Mouse (Mus musculus) E14TG2a.4 (cell line): ENCODE measurements at regions not wholly inside any gene's neighbourhood (a gene's known extent, or its start where the extent isn't known, plus 50 kb on each side); places are given as distances from the start of the nearest gene placed in this dataset.

ENCODE experiments used
- H3K27me3 ChIP-seq: 2 replicates; pipeline ENCODE4 v1.6.1; 2014; ENCODE audit warnings: low read length, control low read depth; ENCODE audit not compliant: insufficient read depth
- H3K36me3 ChIP-seq: 2 replicates; pipeline ENCODE4 v1.6.1; 2014; ENCODE audit warnings: low read length, control low read depth; ENCODE audit not compliant: insufficient read depth
- H3K4me1 ChIP-seq: replicated peaks from 2 replicates; pipeline ENCODE4 v1.6.1; 2014; ENCODE audit warnings: low read depth, low read length, control low read depth
- H3K4me3 ChIP-seq: replicated peaks from 2 replicates; pipeline ENCODE4 v1.5.1; 2014; ENCODE audit warnings: mild to moderate bottlenecking, low read length
- H3K9me3 ChIP-seq: 2 replicates; pipeline ENCODE4 v1.6.1; 2014; ENCODE audit warnings: low read length, control low read depth
- CTCF ChIP-seq: conservative IDR thresholded peaks from 2 replicates; pipeline ENCODE4 v1.5.1; 2014; ENCODE audit warnings: low read length
- NANOG ChIP-seq: IDR thresholded peaks from 2 replicates; pipeline ENCODE4 v1.6.1; 2014; ENCODE audit warnings: borderline replicate concordance, low read length, mixed read lengths
- POU5F1 ChIP-seq: IDR thresholded peaks from 2 replicates; pipeline ENCODE4 v1.6.1; 2014; ENCODE audit warnings: low read length, borderline replicate concordance

DNA sequence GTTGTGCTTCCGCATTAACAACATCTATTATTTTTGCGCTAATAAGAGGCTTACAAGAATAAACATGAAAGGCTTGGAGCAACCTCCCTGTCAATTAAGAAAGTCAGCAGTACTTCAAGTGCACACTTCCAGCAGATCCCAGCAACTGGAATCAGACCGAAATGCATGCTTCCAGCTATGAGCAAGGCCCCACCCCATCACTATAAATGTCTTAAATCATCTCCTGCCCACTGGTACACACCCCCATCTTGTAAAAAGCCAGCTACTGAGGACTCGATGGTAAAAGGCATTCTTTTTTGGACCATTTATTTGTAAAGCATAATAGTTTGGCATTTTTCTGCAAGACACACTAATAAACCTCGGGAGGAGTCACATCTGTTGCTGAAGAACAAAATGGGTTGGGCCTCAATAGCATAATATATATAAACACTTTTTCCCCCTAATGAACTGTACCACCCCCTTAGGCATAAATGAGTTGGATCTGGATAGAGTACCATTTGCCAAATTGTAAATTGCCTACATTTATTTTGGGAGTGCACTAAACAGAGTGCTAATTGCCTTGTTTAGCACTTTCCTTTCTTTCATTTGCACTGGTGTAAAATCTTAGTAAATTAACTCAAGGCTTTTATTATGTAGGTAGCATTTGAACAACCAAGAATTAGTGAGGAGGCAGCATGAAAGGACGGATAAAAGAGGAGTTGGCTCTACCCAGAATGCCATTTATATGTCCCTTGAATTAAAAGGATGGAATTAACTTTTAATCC, 371.8 kb downstream of the Nr2f2 start:
- Histone ChIP-seq H3K4me3 (no peak overlapping the region), H3K9me3 (no peaks in the 10 kb centered on the region), H3K27me3 (no peaks in the 10 kb centered on the region), H3K36me3 (no peaks in the 10 kb centered on the region), H3K4me1 (no peaks in the 10 kb centered on the region)
- no peak for TF ChIP-seq CTCF
- TF ChIP-seq POU5F1 = no peak
- TF ChIP-seq NANOG = no peak

DNA sequence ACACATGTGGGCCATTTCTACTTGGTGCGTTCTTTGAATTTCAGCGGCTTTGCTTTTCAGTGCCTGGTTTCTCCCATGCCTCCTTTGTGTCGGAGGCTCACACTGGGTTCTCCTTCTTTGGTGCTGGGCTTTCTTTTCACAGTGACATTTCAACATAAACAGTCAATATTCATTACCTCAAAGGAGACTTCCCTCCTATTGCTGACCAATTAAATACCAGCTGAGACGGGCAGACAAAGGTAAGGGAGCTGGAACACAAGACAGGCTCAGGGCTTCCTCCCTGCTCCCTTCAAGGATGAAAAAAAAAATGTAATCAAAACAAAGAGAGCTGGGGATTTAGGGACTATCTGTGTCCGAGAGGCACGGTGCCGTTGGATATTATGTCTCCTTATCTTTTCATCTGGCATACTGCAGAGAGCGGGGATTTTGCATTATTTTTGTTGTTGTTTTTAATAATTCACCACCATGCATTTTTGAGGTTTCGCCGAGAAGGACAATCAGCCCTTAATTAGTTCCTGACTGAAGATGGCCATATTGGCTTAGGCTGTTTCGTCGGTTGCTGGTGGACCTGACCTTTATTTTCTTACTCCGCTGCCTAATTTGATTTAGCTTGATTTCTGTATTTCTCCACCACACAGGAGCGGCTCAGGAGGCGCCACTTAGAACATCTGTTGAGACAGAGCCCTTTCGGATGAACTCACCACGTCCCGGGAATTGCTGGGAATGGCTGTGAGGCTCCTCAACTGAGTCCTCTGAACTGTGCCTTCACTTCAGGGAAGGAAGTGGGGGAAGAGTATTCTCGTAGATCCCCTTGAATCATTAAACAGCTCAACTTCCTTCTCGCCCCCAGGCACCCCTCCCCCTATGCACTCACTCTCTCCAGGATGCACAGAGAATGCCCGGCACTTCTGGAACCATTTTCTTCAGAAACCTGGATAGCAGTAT, 373.9 kb downstream of the Nr2f2 start:
- no peaks in the 10 kb centered on the region for H3K4me1 ChIP-seq

GRCm38 (mm10) chr7:69991982-69992381, 374.6 kb downstream of the Nr2f2 start:
- Histone ChIP-seq H3K4me1 (no peaks in the 10 kb centered on the region), H3K4me3 (no peak overlapping the region), H3K9me3 (no peaks in the 10 kb centered on the region), H3K27me3 (no peaks in the 10 kb centered on the region), H3K36me3 (no peaks in the 10 kb centered on the region)
- TF ChIP-seq NANOG (no peak), CTCF (no peak), POU5F1 (no peak)

More for the DNA sequence above, 373.9 kb downstream of the Nr2f2 start:
- TF ChIP-seq NANOG (no peak), POU5F1 (no peak), CTCF (no peak)
- Histone ChIP-seq H3K36me3 (no peaks in the 10 kb centered on the region), H3K4me3 (no peak overlapping the region), H3K27me3 (no peaks in the 10 kb centered on the region), H3K9me3 (no peaks in the 10 kb centered on the region)

DNA sequence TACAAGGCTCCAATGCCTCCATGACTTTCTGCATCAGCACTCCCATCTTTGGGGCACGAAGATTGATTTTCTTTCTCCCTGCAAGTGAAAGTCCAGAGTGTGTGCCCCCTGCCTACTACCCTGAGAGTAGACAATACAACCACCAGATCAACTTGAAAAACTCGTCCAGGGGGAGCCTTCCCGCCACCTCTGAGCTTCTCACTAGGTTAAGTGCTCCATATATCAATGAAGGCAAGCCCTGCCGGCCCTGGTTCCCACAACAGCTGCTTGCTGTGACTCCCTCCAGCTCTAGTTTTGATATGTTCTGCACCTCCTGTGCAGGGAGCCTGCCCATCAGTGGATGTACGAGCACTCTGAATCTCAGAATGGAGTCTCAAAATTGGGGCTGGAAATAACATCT, 377.8 kb downstream of the Nr2f2 start:
- Histone ChIP-seq H3K4me3 (no peak overlapping the region), H3K4me1 (no peaks in the 10 kb centered on the region), H3K9me3 (no peaks in the 10 kb centered on the region), H3K36me3 (no peaks in the 10 kb centered on the region), H3K27me3 (no peaks in the 10 kb centered on the region)
- no peak for TF ChIP-seq NANOG
- no peak for TF ChIP-seq POU5F1
- TF ChIP-seq CTCF = no peak

GRCm38 (mm10) chr7:69981301-69981700, 385.2 kb downstream of the Nr2f2 start:
- H3K4me3 ChIP-seq = no peak overlapping the region
- TF ChIP-seq POU5F1 = no peak
- TF ChIP-seq NANOG = no peak
- TF ChIP-seq CTCF = no peak
- H3K9me3 ChIP-seq = no peaks in the 10 kb centered on the region
- no peaks in the 10 kb centered on the region for H3K36me3 ChIP-seq
- H3K27me3 ChIP-seq = no peaks in the 10 kb centered on the region
- H3K4me1 ChIP-seq = no peaks in the 10 kb centered on the region

DNA sequence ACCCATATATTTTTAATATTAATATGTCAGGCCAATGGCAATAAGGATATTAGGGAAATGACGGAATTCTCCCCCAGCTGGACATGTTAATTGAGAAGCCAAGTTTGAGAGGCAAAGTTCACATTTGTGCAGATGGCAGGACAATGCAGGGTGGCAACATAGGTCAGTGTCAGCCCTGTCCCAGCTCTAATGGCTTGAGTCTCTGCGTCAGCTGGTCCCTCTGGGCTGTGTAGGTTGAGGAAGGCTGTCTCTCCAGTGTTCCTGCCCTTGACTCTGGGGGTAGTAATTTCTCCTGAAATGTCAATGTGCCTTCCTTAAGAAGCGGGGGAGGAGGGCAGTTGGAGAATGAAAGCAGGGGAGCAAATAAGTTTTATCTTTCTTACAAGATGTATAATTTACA, 390.2 kb downstream of the Nr2f2 start:
- Histone ChIP-seq H3K4me1 (no peaks in the 10 kb centered on the region), H3K9me3 (no peaks in the 10 kb centered on the region), H3K4me3 (no peak overlapping the region), H3K27me3 (no peaks in the 10 kb centered on the region), H3K36me3 (no peaks in the 10 kb centered on the region)
- TF ChIP-seq NANOG = no peak
- TF ChIP-seq POU5F1 = no peak
- TF ChIP-seq CTCF = no peak

- no peak overlapping the region for H3K4me3 ChIP-seq
- TF ChIP-seq CTCF = no peak
- no peak for TF ChIP-seq NANOG
- TF ChIP-seq POU5F1 = no peak
- H3K9me3 ChIP-seq = no peaks in the 10 kb centered on the region
- no peaks in the 10 kb centered on the region for H3K27me3 ChIP-seq
- no peaks in the 10 kb centered on the region for H3K36me3 ChIP-seq
- no peaks in the 10 kb centered on the region for H3K4me1 ChIP-seq
Measured at GRCm38 (mm10) chr7:69964002-69964401, 402.5 kb downstream of the Nr2f2 start.

GRCm38 (mm10) chr7:69950221-69950670, 416.3 kb downstream of the Nr2f2 start:
- H3K4me1 ChIP-seq = no peaks in the 10 kb centered on the region
- no peaks in the 10 kb centered on the region for H3K27me3 ChIP-seq
- H3K36me3 ChIP-seq = no peaks in the 10 kb centered on the region
- TF ChIP-seq CTCF (no peak), NANOG (no peak), POU5F1 (no peak)
- no peak overlapping the region for H3K4me3 ChIP-seq
- H3K9me3 ChIP-seq = no peaks in the 10 kb centered on the region
